Mouse (Mus musculus): ENCODE results near the gene Cdc25a.
A peak's percentile ranks its signal among the peaks of the same experiment; 100 is the strongest.

Cdc25a gene

GRCm38 (mm10) chr9:109874797-109875691 lies at the start of gene Cdc25a:
Cdc25a (plus strand) TSS chr9:109875579.
- peak; percentile 98 for DNase-seq (ENCODE audit: low spot score)

- DNase-seq (ENCODE audit: low spot score), result no peak
These were observed 49.6 kb upstream of the Cdc25a start for GRCm38 (mm10) chr9:109825739-109826138.

GRCm38 (mm10) chr9:109826181-109826580 lies 49.2 kb upstream of the Cdc25a start:
- DNase-seq (ENCODE audit: low spot score), result no peak

- peak; percentile 94 for DNase-seq (ENCODE audit: low spot score)
These were observed 42.8 kb upstream of the Cdc25a start, which contains the start of gene Nme6 for GRCm38 (mm10) chr9:109832391-109833087. Nme6 (plus strand) TSS chr9:109832749.

GRCm38 (mm10) chr9:109833088-109833412 lies 42.3 kb upstream of the Cdc25a start:
- no peak for DNase-seq (ENCODE audit: low spot score)

- DNase-seq (ENCODE audit: low spot score), result no peak
These were observed 26.0 kb upstream of the Cdc25a start, which contains the start of gene Camp for GRCm38 (mm10) chr9:109849312-109849758. Camp (minus strand) TSS chr9:109849617.

- DNase-seq (ENCODE audit: low spot score), result no peak
These were observed 25.3 kb upstream of the Cdc25a start for GRCm38 (mm10) chr9:109850099-109850498.

GRCm38 (mm10) chr9:109854341-109854740 lies 21.0 kb upstream of the Cdc25a start:
- DNase-seq (ENCODE audit: low spot score), result no peak

GRCm38 (mm10) chr9:109855947-109856346 lies 19.4 kb upstream of the Cdc25a start:
- no peak for DNase-seq (ENCODE audit: low spot score)

- peak; percentile 89 for DNase-seq (ENCODE audit: low spot score)
These were observed 12.9 kb upstream of the Cdc25a start for GRCm38 (mm10) chr9:109862397-109863044.

GRCm38 (mm10) chr9:109863085-109863484 lies 12.3 kb upstream of the Cdc25a start:
- no peak for DNase-seq (ENCODE audit: low spot score)

- no peak for DNase-seq (ENCODE audit: low spot score)
These were observed 9.2 kb upstream of the Cdc25a start for GRCm38 (mm10) chr9:109866218-109866617.

- no peak for DNase-seq (ENCODE audit: low spot score)
These were observed 4.3 kb upstream of the Cdc25a start for GRCm38 (mm10) chr9:109870983-109871572.

- peak; percentile 43 for DNase-seq (ENCODE audit: low spot score)
These were observed 569 bp downstream of the Cdc25a start for GRCm38 (mm10) chr9:109875695-109876601.

- DNase-seq (ENCODE audit: low spot score), result no peak
These were observed 1.4 kb downstream of the Cdc25a start for GRCm38 (mm10) chr9:109876756-109877155.

- DNase-seq (ENCODE audit: low spot score), result no peak
These were observed 2.3 kb downstream of the Cdc25a start for GRCm38 (mm10) chr9:109877666-109878065.

GRCm38 (mm10) chr9:109879305-109879704 lies 3.9 kb downstream of the Cdc25a start:
- no peak for DNase-seq (ENCODE audit: low spot score)

GRCm38 (mm10) chr9:109886259-109886658 lies 10.9 kb downstream of the Cdc25a start:
- no peak for DNase-seq (ENCODE audit: low spot score)

GRCm38 (mm10) chr9:109887321-109887720 lies 11.9 kb downstream of the Cdc25a start:
- no peak for DNase-seq (ENCODE audit: low spot score)

GRCm38 (mm10) chr9:109891501-109891900 lies 16.1 kb downstream of the Cdc25a start:
- DNase-seq (ENCODE audit: low spot score), result no peak

GRCm38 (mm10) chr9:109892651-109893250 lies 17.4 kb downstream of the Cdc25a start:
- DNase-seq (ENCODE audit: low spot score), result peak; percentile 89

Measured in retina, embryonic 14.5 days (tissue).